Mouse (Mus musculus) natural killer cell, adult 2 months (primary cell): ENCODE results near the gene Adarb1.

ENCODE experiments used
- DNase-seq, 2 experiments: peaks; one replicate each; pipeline ENCODE4 v3.0.0; 2022; ENCODE audit warnings: low spot score in 2 of 2

Gene Adarb1

GRCm38 (mm10) chr10:77266281-77266680, 151.8 kb downstream of the Adarb1 start:
- DNase-seq = no peak

- no peak for DNase-seq
These were observed 157.7 kb downstream of the Adarb1 start for GRCm38 (mm10) chr10:77260166-77260875.

GRCm38 (mm10) chr10:77258704-77259621, 159.1 kb downstream of the Adarb1 start, which contains the start of gene Pofut2:
Pofut2 (plus strand) TSS chr10:77259218.
- DNase-seq = peak; percentile 92 to 95

- DNase-seq = no peak
These were observed 160.0 kb downstream of the Adarb1 start for GRCm38 (mm10) chr10:77258041-77258590.

- no peak for DNase-seq
These were observed 162.4 kb downstream of the Adarb1 start for GRCm38 (mm10) chr10:77255676-77256075.

- no peak for DNase-seq
These were observed 162.8 kb downstream of the Adarb1 start for GRCm38 (mm10) chr10:77255231-77255630.

- DNase-seq = peak; percentile 44 to 62
These were observed 165.3 kb downstream of the Adarb1 start for GRCm38 (mm10) chr10:77252790-77253189.

- DNase-seq = no peak
These were observed 166.1 kb downstream of the Adarb1 start for GRCm38 (mm10) chr10:77251784-77252539.

- DNase-seq = no peak
These were observed 166.8 kb downstream of the Adarb1 start for GRCm38 (mm10) chr10:77251223-77251783.

- no peak for DNase-seq
These were observed 170.4 kb downstream of the Adarb1 start for GRCm38 (mm10) chr10:77247707-77248106.

- DNase-seq = no peak
These were observed 171.0 kb downstream of the Adarb1 start for GRCm38 (mm10) chr10:77247048-77247447.

- DNase-seq = no peak
These were observed 173.3 kb downstream of the Adarb1 start for GRCm38 (mm10) chr10:77244777-77245176.

- DNase-seq = no peak
These were observed 174.4 kb downstream of the Adarb1 start for GRCm38 (mm10) chr10:77243572-77244161.

- DNase-seq = no peak
These were observed 175.2 kb downstream of the Adarb1 start for GRCm38 (mm10) chr10:77242871-77243270.

- DNase-seq = no peak
These were observed 175.7 kb downstream of the Adarb1 start for GRCm38 (mm10) chr10:77242396-77242795.

- DNase-seq = no peak
These were observed 177.3 kb downstream of the Adarb1 start for GRCm38 (mm10) chr10:77240764-77241163.
